Mouse (Mus musculus) stomach, embryonic 14.5 days (tissue): ENCODE results near the gene Apof. TPM values are rescaled to one million over a fixed set of nuclear protein-coding genes. Genes with fewer than 3 reads are reported as not detected.
"Not testable (repeated sequence)": the region's sequence is repeated elsewhere in the genome, so short reads cannot be mapped to it uniquely, and the experiment has no call there.

Experiments used
- ATAC-seq: fragments of 200-750 bp; cut with Nextera tagmentation; 2 replicates; pipeline ENCODE4 v1.8.0; 2017; ENCODE audit warnings: low read depth, moderate TSS enrichment; ENCODE audit not compliant: insufficient number of reproducible peaks, insufficient read depth, low FRiP score
- H3K27ac ChIP-seq: fragments of 300-500 bp; sonication (generic); 2 replicates; pipeline ENCODE4 v1.5.1; 2014; ENCODE audit warnings: mild to moderate bottlenecking, low read length, moderate library complexity, mixed read lengths
- H3K27me3 ChIP-seq: fragments of 300-500 bp; sonication (generic); 2 replicates; pipeline ENCODE4 v1.6.1; 2014; ENCODE audit warnings: low read length, control low read depth, mixed read lengths; ENCODE audit not compliant: control insufficient read depth, insufficient read depth
- H3K36me3 ChIP-seq: fragments of 300-500 bp; sonication (generic); 2 replicates; pipeline ENCODE4 v1.6.1; 2014; ENCODE audit warnings: mild to moderate bottlenecking, control low read depth, low read length, moderate library complexity, mixed read lengths; ENCODE audit not compliant: control insufficient read depth, insufficient read depth
- H3K4me1 ChIP-seq: fragments of 300-500 bp; sonication (generic); 2 replicates; pipeline ENCODE4 v1.6.1; 2014; ENCODE audit warnings: low read length, control low read depth, mixed read lengths; ENCODE audit not compliant: control insufficient read depth, insufficient read depth
- H3K4me2 ChIP-seq: fragments of 300-500 bp; sonication (generic); replicated peaks from 2 replicates; pipeline ENCODE4 v1.6.1; 2014; ENCODE audit warnings: low read depth, low read length, control low read depth
- H3K4me3 ChIP-seq: fragments of 300-500 bp; sonication (generic); 2 replicates; pipeline ENCODE4 v1.5.1; 2014; ENCODE audit warnings: low read depth, low read length, control low read depth
- H3K9ac ChIP-seq: fragments of 300-500 bp; sonication (generic); replicated peaks from 2 replicates; pipeline ENCODE4 v1.6.1; 2014; ENCODE audit warnings: low read depth, mild to moderate bottlenecking, control low read depth, low read length, moderate library complexity, mixed read lengths
- H3K9me3 ChIP-seq: fragments of 300-500 bp; sonication (generic); 2 replicates; pipeline ENCODE4 v1.6.1; 2016; ENCODE audit warnings: low read depth, low read length, control low read depth; ENCODE audit not compliant: control insufficient read depth
- WGBS: fragments of 180-500 bp; shearing (Covaris S2); extraction: QIAGEN DNeasy Blood & Tissue Kit; methylation state at CpG from one replicate; pipeline ENCODE4 v1.1.7; 2014; 5-methylcytosine and 5-hydroxymethylcytosine counted together
- polyA plus RNA-seq: library from polyadenylated mRNA; unstranded; fragments of >200 nt; fragmentation: Nextera tagmentation; extraction: Ambion mirVana; gene quantifications from 2 replicates; pipeline ENCODE4 v1.2.1, GENCODE M21; 2014

Gene Apof
- polyA plus RNA-seq, 1 experiment from 2014 or later: not detected

GRCm38 (mm10) chr10:128278158-128278557 lies 9.7 kb downstream of the Apof start:
- Histone ChIP-seq H3K4me2 (no peak overlapping the region), H3K27ac (no peak overlapping the region), H3K27me3 (no peaks in the 10 kb centered on the region), H3K4me3 (no peak overlapping the region), H3K9me3 (no peaks in the 10 kb centered on the region), H3K36me3 (peaks cover 19% of the 10 kb centered on the region), H3K9ac (no peak overlapping the region), H3K4me1 (no peaks in the 10 kb centered on the region)
- 62% methylated on average over 6 of the region's 6 CpGs for WGBS
- no peak for ATAC-seq

GRCm38 (mm10) chr10:128280943-128281342 lies 12.5 kb downstream of the Apof start:
- no peak overlapping the region for H3K9ac ChIP-seq
- H3K4me3 ChIP-seq: no peak overlapping the region
- no peak overlapping the region for H3K27ac ChIP-seq
- no peaks in the 10 kb centered on the region for H3K27me3 ChIP-seq
- no peaks in the 10 kb centered on the region for H3K4me1 ChIP-seq
- ATAC-seq: no peak
- H3K36me3 ChIP-seq: peaks cover 28% of the 10 kb centered on the region
- H3K9me3 ChIP-seq: no peaks in the 10 kb centered on the region
- WGBS: 82% methylated on average over 6 of the region's 6 CpGs
- no peak overlapping the region for H3K4me2 ChIP-seq

GRCm38 (mm10) chr10:128281682-128282081 lies 13.2 kb downstream of the Apof start:
- WGBS: 89% methylated on average over 14 of the region's 14 CpGs
- Histone ChIP-seq H3K4me2 (no peak overlapping the region), H3K9ac (no peak overlapping the region), H3K4me1 (no peaks in the 10 kb centered on the region), H3K9me3 (no peaks in the 10 kb centered on the region), H3K27me3 (no peaks in the 10 kb centered on the region), H3K27ac (no peak overlapping the region), H3K4me3 (no peak overlapping the region), H3K36me3 (peaks cover 24% of the 10 kb centered on the region)
- no peak for ATAC-seq

GRCm38 (mm10) chr10:128282886-128283450 lies 14.5 kb downstream of the Apof start:
- peaks cover 23% of the 10 kb centered on the region for H3K36me3 ChIP-seq
- no peaks in the 10 kb centered on the region for H3K4me1 ChIP-seq
- H3K9ac ChIP-seq: no peak overlapping the region
- H3K27me3 ChIP-seq: no peaks in the 10 kb centered on the region
- no peak overlapping the region for H3K27ac ChIP-seq
- H3K9me3 ChIP-seq: no peaks in the 10 kb centered on the region
- 86% methylated on average over 20 of the region's 20 CpGs for WGBS
- H3K4me2 ChIP-seq: no peak overlapping the region
- no peak for ATAC-seq
- H3K4me3 ChIP-seq: no peak overlapping the region

- ATAC-seq: no peak
- Histone ChIP-seq H3K27ac (no peak overlapping the region), H3K27me3 (no peaks in the 10 kb centered on the region), H3K4me1 (no peaks in the 10 kb centered on the region), H3K4me2 (no peak overlapping the region), H3K9me3 (no peaks in the 10 kb centered on the region), H3K4me3 (no peak overlapping the region), H3K36me3 (peaks cover 23% of the 10 kb centered on the region), H3K9ac (no peak overlapping the region)
- WGBS: 62% methylated on average over 31 of the region's 31 CpGs
Observed at GRCm38 (mm10) chr10:128283604-128284579, 15.4 kb downstream of the Apof start.

GRCm38 (mm10) chr10:128290594-128290993 lies 22.1 kb downstream of the Apof start:
- not testable (repeated sequence) for H3K9me3 ChIP-seq, H3K27me3 ChIP-seq, H3K4me2 ChIP-seq, H3K27ac ChIP-seq, H3K9ac ChIP-seq, H3K4me1 ChIP-seq, ATAC-seq, H3K4me3 ChIP-seq
- peaks cover 13% of the 10 kb centered on the region for H3K36me3 ChIP-seq
- WGBS: 60% methylated on average over 1 of the region's 1 CpGs

GRCm38 (mm10) chr10:128296370-128297090 lies 28.1 kb downstream of the Apof start:
- Histone ChIP-seq H3K27me3 (no peaks in the 10 kb centered on the region), H3K4me3 (no peak overlapping the region)

GRCm38 (mm10) chr10:128297221-128297620 lies 28.8 kb downstream of the Apof start:
- Histone ChIP-seq H3K4me3 (no peak overlapping the region), H3K9me3 (no peaks in the 10 kb centered on the region), H3K36me3 (peaks cover 4% of the 10 kb centered on the region; the same call in 1 of the 2 replicates), H3K27me3 (no peaks in the 10 kb centered on the region), H3K4me2 (no peak overlapping the region), H3K9ac (no peak overlapping the region), H3K27ac (no peak overlapping the region), H3K4me1 (peaks cover 9% of the 10 kb centered on the region; the same call in 1 of the 2 replicates)
- no peak for ATAC-seq
- 62% methylated on average over 4 of the region's 4 CpGs for WGBS

More at GRCm38 (mm10) chr10:128296370-128297090, 28.1 kb downstream of the Apof start:
- no peak overlapping the region for H3K27ac ChIP-seq
- no peaks in the 10 kb centered on the region for H3K9me3 ChIP-seq
- H3K4me1 ChIP-seq: peaks cover 9% of the 10 kb centered on the region; the same call in 1 of the 2 replicates
- 68% methylated on average over 13 of the region's 13 CpGs for WGBS
- ATAC-seq: no peak
- peaks cover 11% of the 10 kb centered on the region for H3K36me3 ChIP-seq
- no peak overlapping the region for H3K9ac ChIP-seq
- no peak overlapping the region for H3K4me2 ChIP-seq
